Mouse (Mus musculus) lung, postnatal 25 days (tissue): Measurements from ENCODE around the gene Zc2hc1b.

Experiments used
- DNase-seq: peaks from one replicate; pipeline ENCODE4 v3.0.0; 2022; ENCODE audit warnings: low spot score

Zc2hc1b gene

DNA sequence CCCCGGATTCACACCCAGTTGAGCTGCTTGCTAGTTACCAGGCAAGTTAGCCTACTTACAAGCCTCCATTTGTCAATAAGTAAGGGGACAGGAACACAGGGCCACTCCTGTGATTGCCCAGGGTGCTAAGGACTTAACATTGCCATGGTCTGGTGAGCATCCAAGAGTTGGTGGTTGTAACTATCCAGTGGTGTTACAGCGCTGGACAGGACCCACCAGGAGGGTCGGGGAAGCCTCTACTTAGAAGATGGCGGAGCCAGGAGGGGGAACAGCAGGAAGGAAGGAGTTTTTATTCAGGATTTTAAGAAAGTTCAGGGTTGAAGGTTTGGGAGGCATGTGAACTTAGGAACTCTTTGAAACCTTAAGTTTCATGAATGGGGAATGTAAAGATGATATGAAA is 64.2 kb downstream of the Zc2hc1b start:
- no peak for DNase-seq

DNA sequence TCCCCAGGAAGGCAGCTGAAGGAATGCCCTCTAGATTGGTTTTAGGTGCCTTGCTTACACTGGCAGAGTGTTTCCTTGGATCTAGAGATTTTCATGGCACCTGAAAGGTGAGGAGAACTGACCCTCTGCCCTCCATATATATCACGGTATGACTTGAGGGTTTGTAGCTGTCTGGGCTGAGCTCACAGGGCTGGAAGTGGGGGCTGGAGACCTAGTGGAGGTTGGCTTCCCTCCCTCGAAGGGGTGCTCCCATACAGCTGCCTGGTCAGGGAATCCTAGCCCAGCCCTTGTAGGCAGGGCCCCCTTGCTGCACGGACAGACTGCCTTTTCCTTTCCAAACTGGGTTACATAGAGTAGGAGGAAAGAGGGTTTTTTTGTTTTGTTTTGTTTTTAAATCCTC is 65.0 kb downstream of the Zc2hc1b start:
- DNase-seq: no peak

DNA sequence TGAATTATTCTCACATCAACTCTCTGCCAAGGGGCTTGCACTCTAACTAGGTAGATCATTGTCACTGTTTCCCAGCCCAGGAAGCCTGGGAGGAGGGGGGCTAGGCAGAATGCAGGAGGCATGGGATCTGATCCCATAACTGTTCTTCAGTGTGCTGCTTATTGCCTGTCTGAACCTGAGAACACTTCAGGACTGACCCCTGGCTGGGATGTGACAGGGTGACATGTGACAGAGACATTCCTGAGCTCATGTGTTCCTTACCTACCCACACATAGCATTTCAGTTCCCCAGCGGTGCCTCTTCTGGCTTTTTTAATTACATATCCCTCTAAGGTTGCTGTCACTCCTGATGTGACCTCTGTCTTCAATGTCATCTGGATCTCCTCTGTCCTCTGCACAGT is 68.0 kb downstream of the Zc2hc1b start:
- no peak for DNase-seq

DNA sequence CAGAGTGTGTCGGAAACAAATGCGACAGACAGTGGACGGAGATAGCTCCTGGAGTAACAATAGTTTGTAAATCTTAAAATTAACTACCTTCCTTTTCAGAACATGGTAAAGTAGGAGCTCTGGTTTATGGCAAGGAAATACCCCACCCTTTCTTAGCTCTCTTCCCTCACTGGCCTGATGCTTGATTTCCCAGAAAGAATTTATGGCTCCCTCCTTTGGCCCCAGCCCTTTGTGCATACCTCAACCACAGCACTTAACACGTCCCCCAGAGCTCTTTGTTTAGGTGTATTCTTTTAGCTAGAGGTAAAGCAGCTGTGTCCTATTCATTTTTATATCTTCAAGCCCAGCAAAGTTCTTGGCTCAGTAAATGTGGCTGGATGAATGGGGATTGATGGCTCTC is 69.0 kb downstream of the Zc2hc1b start:
- DNase-seq: no peak

DNA sequence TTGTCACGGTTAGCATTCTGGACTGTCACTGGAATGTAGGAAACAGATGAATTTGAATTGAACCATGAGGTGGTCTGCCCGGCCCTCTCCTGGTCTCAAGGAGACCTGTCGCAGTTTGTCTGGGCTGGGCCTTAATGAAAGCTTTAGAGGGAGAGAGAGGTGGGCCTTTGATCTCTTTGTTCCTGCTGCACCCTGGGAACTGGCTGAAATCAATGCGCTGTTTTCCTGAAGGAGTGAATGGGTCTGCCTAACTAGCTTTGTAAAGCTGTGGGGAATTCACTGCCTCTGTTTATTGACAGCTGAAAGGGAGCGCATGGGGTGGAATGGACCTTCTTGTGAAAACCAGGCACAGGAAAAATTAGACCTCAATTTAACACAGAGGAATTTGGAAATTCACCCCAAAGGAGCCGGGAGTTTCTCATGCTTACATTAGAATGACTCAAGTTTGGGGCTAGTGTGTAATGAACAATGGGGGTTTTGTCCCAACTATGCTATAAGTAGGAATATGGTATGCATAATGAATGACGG is 69.7 kb downstream of the Zc2hc1b start:
- no peak for DNase-seq

DNA sequence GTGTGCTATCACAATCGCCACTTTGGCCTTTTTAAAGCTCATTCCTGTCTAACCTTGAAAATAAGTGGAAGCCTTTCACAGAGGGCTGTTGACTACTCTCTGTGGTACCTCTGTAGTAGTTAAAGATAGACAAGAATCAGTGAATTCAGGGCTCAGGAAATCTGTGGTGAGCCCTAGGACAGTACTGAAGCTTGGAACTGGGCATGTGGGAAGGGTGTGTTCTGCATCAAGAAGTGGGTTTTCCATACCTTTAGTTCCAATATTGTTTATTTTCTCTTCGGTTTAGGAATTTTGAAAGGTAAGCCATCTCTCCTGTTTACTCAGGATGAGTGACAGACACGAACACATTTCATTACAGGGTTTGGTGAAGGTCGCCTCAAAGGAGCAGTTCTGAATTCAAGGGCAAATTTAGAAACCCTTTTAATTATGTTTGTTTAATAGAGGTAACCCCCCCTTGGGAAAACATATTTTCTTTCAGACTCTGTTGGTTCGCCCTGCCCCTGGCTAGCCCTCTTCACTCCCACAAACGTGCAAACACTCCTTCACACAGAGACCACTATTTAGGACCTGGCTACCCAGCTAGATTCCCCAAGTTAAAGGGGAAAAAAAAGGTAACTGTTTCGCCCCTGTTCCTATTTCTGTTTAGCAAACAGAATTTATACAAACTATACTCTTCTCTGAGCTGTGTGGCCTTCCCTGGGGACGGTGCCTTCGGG is 70.8 kb downstream of the Zc2hc1b start:
- DNase-seq: no peak

DNA sequence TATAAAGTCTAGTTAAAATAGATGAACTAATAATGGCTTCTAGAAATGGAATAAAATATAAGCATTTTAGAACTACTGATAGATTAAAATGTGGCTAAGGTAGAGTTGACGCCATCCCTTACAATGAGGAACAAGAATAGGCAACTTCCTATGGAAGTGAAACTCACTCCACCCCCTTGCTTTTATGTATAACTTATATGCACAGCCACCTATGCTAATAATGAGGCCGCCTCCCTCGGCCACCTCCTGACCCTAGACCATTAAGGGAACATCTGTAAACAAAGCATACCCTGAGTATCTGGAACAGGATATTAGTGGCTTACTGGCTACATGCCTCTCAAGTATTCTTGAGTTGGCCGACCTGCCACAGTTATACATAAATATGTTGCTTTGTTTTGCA is 74.0 kb downstream of the Zc2hc1b start:
- DNase-seq: no peak

DNA sequence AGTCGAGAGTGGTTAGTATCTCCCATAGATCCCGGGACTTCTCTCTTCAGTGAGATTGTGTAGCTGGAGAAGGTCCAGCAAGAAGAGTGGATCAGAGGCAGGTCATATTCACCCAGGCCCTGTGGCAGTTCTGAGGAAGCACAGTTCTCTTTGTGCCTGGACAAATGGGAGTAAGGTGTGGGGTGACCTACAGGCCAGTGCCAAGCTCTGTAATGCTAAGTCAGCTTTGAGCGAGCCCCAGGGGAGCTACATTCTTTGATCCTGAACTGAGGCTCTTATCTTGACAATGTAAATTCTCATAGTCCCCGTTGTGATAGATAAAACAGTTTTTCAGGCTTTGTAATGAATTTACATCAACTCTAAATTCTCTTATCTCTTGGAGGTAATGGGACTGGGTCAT is 75.5 kb downstream of the Zc2hc1b start:
- DNase-seq: no peak

DNA sequence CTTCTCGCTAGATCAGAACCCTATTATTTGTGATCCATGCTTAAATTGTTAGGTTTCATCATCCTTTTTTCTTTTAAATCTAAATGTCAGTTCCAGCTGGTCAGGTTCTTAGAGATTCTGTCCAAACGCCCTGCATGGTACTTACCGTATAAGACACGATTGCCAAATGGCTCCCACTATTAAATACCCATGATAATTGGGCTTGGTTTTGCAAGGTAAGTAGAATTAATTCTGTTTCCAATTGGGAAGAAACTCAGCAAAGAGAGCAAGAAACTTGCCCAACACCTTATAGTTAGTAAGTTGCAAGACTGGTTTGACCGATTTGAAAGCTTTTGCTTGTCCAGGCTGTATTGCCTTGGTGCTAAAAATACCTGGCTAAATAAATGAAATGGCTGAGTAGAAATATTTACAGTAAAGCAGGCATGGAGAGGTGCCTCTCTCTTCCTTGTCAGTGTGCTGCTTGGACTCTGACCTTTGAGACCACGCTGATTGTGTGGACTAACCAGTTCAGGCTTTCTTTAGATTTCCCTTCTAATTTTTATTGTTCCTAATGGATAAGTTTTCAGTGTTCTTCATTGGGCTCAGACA is 77.7 kb downstream of the Zc2hc1b start:
- peak; percentile 57 for DNase-seq
